Mouse (Mus musculus): ENCODE measurements at regions not wholly inside any gene's neighbourhood (a gene's known extent, or its start where the extent isn't known, plus 50 kb on each side); places are given as distances from the start of the nearest gene placed in this dataset.

DNA sequence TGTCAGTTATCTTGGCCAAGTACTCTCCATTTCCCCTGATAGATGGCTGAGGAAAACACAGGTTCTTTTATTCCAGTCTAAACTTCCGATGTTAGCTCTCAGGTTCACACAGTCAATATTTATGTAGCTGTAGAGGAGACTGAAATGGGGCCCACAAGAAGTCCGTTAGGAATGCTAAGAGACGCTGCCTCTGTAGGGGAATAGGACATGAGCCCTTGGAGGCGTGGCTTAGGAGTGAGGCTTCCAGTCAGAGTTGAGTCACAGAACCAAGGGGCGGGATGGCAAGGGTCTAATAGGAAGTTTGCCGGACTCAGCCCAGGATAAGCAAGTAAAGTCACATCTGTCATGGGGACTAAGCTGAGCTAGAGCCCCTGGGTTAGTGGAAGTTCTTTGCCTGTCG lies 150.5 kb downstream of the Bcl11b start:
- TF ChIP-seq POLR2A (IDR thresholded peaks at IDR 0.05; ENCODE audit: low read depth, low read length) (no peak), CTCF (IDR thresholded peaks at IDR 0.05; ENCODE audit: extremely low read depth, insufficient read depth, insufficient read length, insufficient replicate concordance) (no peak)
